Mouse (Mus musculus) G1E (cell line): ENCODE data around the gene Rasgrp1.

ENCODE experiments used
- CTCF ChIP-seq: IDR thresholded peaks from 2 replicates; pipeline ENCODE4 v1.5.1; 2012; ENCODE audit warnings: low read depth, low read length, inconsistent platforms, mixed read lengths
- GATA1 ChIP-seq: IDR thresholded peaks from 2 replicates; pipeline ENCODE4 v1.6.1; 2012; ENCODE audit warnings: borderline replicate concordance, low read length, inconsistent platforms, mixed read lengths
- POLR2AphosphoS5 ChIP-seq: IDR thresholded peaks from 2 replicates; pipeline ENCODE4 v1.6.1; 2012; ENCODE audit warnings: low read depth, low read length, inconsistent platforms; ENCODE audit not compliant: insufficient replicate concordance
- TAL1 ChIP-seq: conservative IDR thresholded peaks from 2 replicates; pipeline ENCODE4 v1.6.1; 2012; ENCODE audit warnings: low read depth, low read length, inconsistent platforms, mixed read lengths

- no peak for TF ChIP-seq GATA1
- TF ChIP-seq CTCF: no peak
- no peak for TF ChIP-seq POLR2AphosphoS5
- no peak for TF ChIP-seq TAL1
Observed at GRCm38 (mm10) chr2:117250001-117250510, 92.7 kb downstream of the Rasgrp1 start.
